Mouse (Mus musculus) liver, postnatal 0 days (tissue): ENCODE results near the gene Aldoart2.

Experiments used
- CTCF ChIP-seq: sonication (generic); IDR thresholded peaks from 2 replicates; pipeline ENCODE4 v1.5.1; 2016; ENCODE audit warnings: antibody characterized with exemption, low read depth
- EP300 ChIP-seq: IDR thresholded peaks from 2 replicates; pipeline ENCODE4 v1.6.1; 2016; ENCODE audit warnings: antibody characterized with exemption, low read depth, mild to moderate bottlenecking

GRCm38 (mm10) chr12:55569676-55570075, 4.6 kb downstream of the Aldoart2 start:
- TF ChIP-seq CTCF: no peak
- no peak for TF ChIP-seq EP300
